Mouse (Mus musculus) heart, embryonic 14.5 days (tissue): ENCODE data around the gene Cep89. TPM values are rescaled to one million over a fixed set of nuclear protein-coding genes. Genes with fewer than 3 reads are reported as not detected.
A peak's percentile ranks its signal among the peaks of the same experiment; 100 is the strongest.

Experiments used
- ATAC-seq: fragments of 200-750 bp; cut with Nextera tagmentation; 2 replicates; pipeline ENCODE4 v1.8.0; 2017; ENCODE audit warnings: low read depth, moderate TSS enrichment; ENCODE audit not compliant: insufficient number of reproducible peaks, insufficient read depth, low FRiP score
- H3K27ac ChIP-seq, 2 experiments: fragments of 200-500 bp in 1 of 2; fragments of 300-500 bp in 1 of 2; sonication (generic) in 1 of 2; replicated peaks in 1 of 2; 2 replicates each; pipeline ENCODE4 v1.5.1; 2012 to 2014; ENCODE audit warnings: low read depth in 2 of 2, low read length in 2 of 2, control low read depth in 1 of 2, mild to moderate bottlenecking in 1 of 2, mixed read lengths in 1 of 2; ENCODE audit not compliant: control insufficient read depth in 1 of 2, insufficient read depth in 1 of 2
- H3K27me3 ChIP-seq: fragments of 300-500 bp; sonication (generic); 2 replicates; pipeline ENCODE4 v1.6.1; 2014; ENCODE audit warnings: mild to moderate bottlenecking, low read length, control low read depth; ENCODE audit not compliant: control insufficient read depth, insufficient read depth
- H3K36me3 ChIP-seq: fragments of 300-500 bp; sonication (generic); 2 replicates; pipeline ENCODE4 v1.6.1; 2014; ENCODE audit warnings: mild to moderate bottlenecking, control low read depth, low read length, mixed read lengths; ENCODE audit not compliant: control insufficient read depth, insufficient read depth
- H3K4me1 ChIP-seq, 2 experiments: fragments of 200-500 bp in 1 of 2; fragments of 300-500 bp in 1 of 2; sonication (generic) in 1 of 2; 2 replicates each; pipeline ENCODE4 v1.6.1; 2012 to 2014; ENCODE audit warnings: low read length in 2 of 2, control low read depth in 1 of 2, mixed read lengths in 1 of 2; ENCODE audit not compliant: control insufficient read depth in 2 of 2, insufficient read depth in 2 of 2
- H3K4me2 ChIP-seq: fragments of 300-500 bp; sonication (generic); 2 replicates; pipeline ENCODE4 v1.6.1; 2014; ENCODE audit warnings: mild to moderate bottlenecking, low read length
- H3K4me3 ChIP-seq, 2 experiments: fragments of 200-500 bp in 1 of 2; fragments of 300-500 bp in 1 of 2; sonication (generic) in 1 of 2; 2 replicates each; pipeline ENCODE4 v1.5.1; 2012 to 2014; ENCODE audit warnings: low read length in 2 of 2, mild to moderate bottlenecking in 2 of 2, control low read depth in 1 of 2, low read depth in 1 of 2, moderate library complexity in 1 of 2; ENCODE audit not compliant: control insufficient read depth in 1 of 2, insufficient read depth in 1 of 2
- H3K9ac ChIP-seq: fragments of 300-500 bp; sonication (generic); 2 replicates; pipeline ENCODE4 v1.6.1; 2014; ENCODE audit warnings: mild to moderate bottlenecking, low read length
- H3K9me3 ChIP-seq: fragments of 300-500 bp; sonication (generic); 2 replicates; pipeline ENCODE4 v1.6.1; 2016; ENCODE audit warnings: low read length, control low read depth; ENCODE audit not compliant: control insufficient read depth
- WGBS: fragments of 180-500 bp; shearing (Covaris S2); extraction: QIAGEN DNeasy Blood & Tissue Kit; methylation state at CpG from one replicate; pipeline ENCODE4 v1.1.7; 2014; 5-methylcytosine and 5-hydroxymethylcytosine counted together
- polyA plus RNA-seq: library from polyadenylated mRNA; unstranded; fragments of >200 nt; fragmentation: Nextera tagmentation; extraction: Ambion mirVana; gene quantifications from 2 replicates; pipeline ENCODE4 v1.2.1, GENCODE M21; 2014

The Cep89 gene
- polyA plus RNA-seq, 1 experiment from 2014 or later: 34.0 TPM

DNA sequence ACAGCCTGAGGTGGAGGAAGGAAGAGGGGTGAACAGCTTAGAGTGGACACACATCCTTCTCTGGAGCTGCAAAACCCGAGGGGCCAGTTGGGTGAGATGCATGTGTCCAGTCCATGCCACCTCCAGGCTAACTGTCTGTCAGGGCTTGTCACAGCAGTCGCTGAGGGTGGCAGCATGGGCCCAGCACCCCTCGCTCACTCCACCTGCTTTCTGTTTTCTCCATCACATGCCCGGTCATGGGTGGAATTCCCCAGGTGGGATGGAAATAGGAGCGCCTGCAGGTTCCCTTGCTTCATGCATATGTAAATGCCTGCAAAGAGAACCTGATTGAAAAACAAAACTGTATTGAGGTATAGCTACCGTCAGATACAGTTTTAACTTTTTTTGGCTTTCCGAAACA lies 22.6 kb upstream of the Cep89 start:
- no peak for ATAC-seq
- H3K27me3 ChIP-seq: no peaks in the 10 kb centered on the region
- 86% methylated on average over 7 of the region's 7 CpGs for WGBS
- no peak overlapping the region for H3K4me3 ChIP-seq
- no peak overlapping the region for H3K27ac ChIP-seq
- H3K4me2 ChIP-seq: no peak overlapping the region
- no peaks in the 10 kb centered on the region for H3K36me3 ChIP-seq
- no peaks in the 10 kb centered on the region for H3K9me3 ChIP-seq
- H3K4me1 ChIP-seq: peaks cover 3 to 6% of the 10 kb centered on the region in 2 experiments; a peak in 3 of 4 replicates
- no peak overlapping the region for H3K9ac ChIP-seq

DNA sequence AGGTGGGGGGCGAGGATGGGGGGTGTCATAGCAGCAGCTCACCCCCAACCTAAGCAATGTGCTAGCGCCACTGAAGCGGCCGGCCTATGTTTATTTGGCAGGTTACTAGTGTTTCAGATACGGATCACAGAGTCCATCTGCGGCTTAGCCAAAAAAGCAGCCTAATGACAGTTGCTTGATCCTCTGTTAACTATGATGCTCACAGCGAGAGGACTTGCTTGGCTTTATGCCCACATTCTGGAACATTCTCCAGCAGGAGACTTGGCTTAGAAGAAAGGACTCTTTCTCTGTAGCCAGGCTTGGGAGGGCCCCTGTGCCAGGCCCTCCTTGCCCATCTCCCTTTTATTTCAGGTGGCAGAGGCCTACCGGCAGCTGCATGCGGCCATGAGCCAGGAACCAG lies 20.2 kb upstream of the Cep89 start:
- Histone ChIP-seq H3K9ac (no peak overlapping the region), H3K36me3 (no peaks in the 10 kb centered on the region), H3K9me3 (no peaks in the 10 kb centered on the region), H3K4me1 (peaks cover 16 to 19% of the 10 kb centered on the region in 2 experiments), H3K4me2 (no peak overlapping the region), H3K27me3 (no peaks in the 10 kb centered on the region), H3K27ac (no peak overlapping the region), H3K4me3 (no peak overlapping the region)
- 82% methylated on average over 9 of the region's 9 CpGs for WGBS
- ATAC-seq: no peak

DNA sequence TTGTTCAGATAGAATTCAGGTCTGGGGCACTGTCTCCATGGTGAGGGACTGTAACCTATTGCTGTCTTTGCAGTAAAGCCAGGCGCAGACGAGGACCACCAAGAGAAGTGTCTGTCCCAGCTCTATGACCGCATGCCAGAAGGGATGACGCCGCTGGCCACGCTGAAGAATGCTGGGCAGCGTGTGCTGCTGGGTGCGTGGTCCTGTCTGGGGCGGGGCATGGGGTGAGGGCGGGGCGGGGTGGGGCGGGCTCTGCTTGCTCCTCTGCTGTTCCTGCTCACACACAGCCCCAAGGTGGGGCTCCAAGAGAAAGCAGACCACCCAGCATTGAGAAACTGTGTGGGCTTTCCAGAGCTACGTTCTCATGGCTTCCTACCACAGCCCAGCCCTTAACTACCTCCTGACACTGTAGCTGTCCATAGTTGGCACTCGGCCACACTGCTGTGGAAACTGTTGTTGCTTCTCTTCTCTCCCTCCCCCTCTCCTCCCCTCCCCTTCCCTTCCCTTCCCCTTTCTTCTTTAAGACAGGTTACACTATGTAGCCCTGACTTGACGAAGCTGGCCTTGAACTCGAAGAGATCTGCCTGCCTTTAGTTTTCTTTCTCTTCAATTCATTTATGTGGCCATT lies 17.2 kb upstream of the Cep89 start:
- no peaks in the 10 kb centered on the region for H3K36me3 ChIP-seq
- H3K27ac ChIP-seq: 0 out of 4 replicates have a peak overlapping the region, but pooled peaks of 1 of the 2 experiments have one; percentile 34
- ATAC-seq: no peak
- peaks cover 13 to 16% of the 10 kb centered on the region in 2 experiments for H3K4me1 ChIP-seq
- peak overlapping the region; percentile 50 for H3K4me2 ChIP-seq
- H3K4me3 ChIP-seq: no peak overlapping the region
- no peaks in the 10 kb centered on the region for H3K9me3 ChIP-seq
- no peak overlapping the region for H3K9ac ChIP-seq
- no peaks in the 10 kb centered on the region for H3K27me3 ChIP-seq
- WGBS: 20% methylated on average over 16 of the region's 16 CpGs

DNA sequence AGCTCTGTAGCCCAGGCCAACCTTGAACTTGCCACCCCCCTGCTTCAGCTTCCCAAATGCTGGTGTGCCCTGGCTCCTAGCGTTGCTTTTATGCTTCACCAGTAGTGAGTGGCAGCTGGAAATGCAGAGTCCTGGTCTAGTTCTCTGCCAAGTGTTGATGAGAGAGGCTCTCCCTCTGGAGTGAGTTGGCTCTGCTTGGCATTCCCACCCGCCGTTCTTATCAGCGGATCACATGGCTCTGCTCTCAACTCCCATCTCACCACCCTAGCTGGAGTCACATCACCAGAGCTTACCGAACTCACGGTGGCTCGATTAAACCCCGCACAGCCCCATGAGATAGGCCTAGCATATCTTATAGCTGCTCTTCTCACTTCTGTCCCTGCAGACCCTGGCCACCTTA lies 16.5 kb upstream of the Cep89 start:
- peak overlapping the region; percentile 34 to 62; a peak in 3 of 4 replicates for H3K27ac ChIP-seq
- H3K9me3 ChIP-seq: no peaks in the 10 kb centered on the region
- no peaks in the 10 kb centered on the region for H3K36me3 ChIP-seq
- peak; percentile 61 for ATAC-seq
- H3K9ac ChIP-seq: no peak overlapping the region
- WGBS: 16% methylated on average over 8 of the region's 8 CpGs
- H3K4me1 ChIP-seq: peaks cover 13 to 16% of the 10 kb centered on the region in 2 experiments
- no peaks in the 10 kb centered on the region for H3K27me3 ChIP-seq
- no peak overlapping the region for H3K4me3 ChIP-seq
- H3K4me2 ChIP-seq: no peak overlapping the region

DNA sequence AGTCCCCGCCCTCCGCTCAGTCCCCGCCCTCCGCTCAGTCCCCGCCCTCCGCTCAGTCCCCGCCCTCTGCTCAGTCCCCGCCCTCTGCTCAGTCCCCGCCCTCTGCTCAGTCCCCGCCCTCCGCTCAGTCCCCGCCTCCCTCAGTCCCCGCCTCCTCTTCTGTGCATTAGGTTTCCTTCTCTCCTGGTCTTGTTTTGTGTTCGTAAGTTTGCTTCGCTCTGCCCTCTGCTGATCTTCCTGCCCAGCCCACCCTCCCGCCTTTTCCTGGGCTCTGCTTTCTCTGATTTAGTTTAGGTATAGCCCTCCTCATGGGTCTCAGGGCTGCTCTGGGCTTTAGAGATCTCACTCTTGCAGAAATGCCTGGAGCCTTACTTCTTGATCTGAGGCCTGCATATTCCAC lies 15.0 kb upstream of the Cep89 start:
- WGBS: 46% methylated on average over 15 of the region's 16 CpGs
- Histone ChIP-seq H3K4me3 (no peak overlapping the region), H3K4me2 (no peak overlapping the region), H3K36me3 (no peaks in the 10 kb centered on the region), H3K4me1 (peaks cover 13 to 21% of the 10 kb centered on the region in 2 experiments), H3K9ac (no peak overlapping the region), H3K9me3 (no peaks in the 10 kb centered on the region), H3K27ac (no peak overlapping the region), H3K27me3 (no peaks in the 10 kb centered on the region)
- ATAC-seq: no peak

DNA sequence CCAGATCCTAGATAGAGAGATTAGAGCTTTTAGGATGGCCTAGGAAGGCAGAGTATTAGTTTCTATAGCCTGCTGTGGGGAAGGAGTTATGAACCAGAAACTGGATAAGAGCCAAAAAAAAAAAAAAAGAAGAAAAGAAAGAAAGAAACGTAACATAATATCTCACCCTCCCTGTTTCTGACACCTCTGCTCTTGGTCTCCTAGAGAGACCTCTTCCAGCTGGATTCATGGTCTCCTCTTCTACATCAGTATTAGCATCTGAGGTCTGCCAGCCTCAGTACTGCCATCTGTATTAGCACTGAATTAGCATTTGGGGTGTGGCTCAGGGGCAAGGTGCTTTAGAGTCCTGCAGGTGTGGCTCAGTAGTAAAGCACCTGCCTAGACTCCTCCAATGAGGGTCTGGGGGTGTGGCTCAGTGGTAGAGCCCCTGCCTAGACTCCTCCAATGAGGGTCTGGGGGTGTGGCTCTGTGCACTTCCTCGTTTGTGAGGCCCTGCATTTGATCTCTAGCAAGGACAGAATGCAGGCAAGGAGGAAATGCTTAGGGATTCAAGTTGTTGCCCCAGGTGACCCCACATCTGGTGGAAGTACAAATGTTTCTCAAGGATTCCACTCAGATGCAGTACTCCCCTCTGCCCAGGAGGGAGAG lies 14.0 kb upstream of the Cep89 start:
- Histone ChIP-seq H3K9me3 (no peaks in the 10 kb centered on the region), H3K27ac (no peak overlapping the region), H3K9ac (no peak overlapping the region), H3K4me2 (no peak overlapping the region), H3K27me3 (no peaks in the 10 kb centered on the region), H3K4me1 (peaks cover 18 to 25% of the 10 kb centered on the region in 2 experiments), H3K4me3 (no peak overlapping the region), H3K36me3 (no peaks in the 10 kb centered on the region)
- 50% methylated on average over 2 of the region's 2 CpGs for WGBS
- no peak for ATAC-seq

DNA sequence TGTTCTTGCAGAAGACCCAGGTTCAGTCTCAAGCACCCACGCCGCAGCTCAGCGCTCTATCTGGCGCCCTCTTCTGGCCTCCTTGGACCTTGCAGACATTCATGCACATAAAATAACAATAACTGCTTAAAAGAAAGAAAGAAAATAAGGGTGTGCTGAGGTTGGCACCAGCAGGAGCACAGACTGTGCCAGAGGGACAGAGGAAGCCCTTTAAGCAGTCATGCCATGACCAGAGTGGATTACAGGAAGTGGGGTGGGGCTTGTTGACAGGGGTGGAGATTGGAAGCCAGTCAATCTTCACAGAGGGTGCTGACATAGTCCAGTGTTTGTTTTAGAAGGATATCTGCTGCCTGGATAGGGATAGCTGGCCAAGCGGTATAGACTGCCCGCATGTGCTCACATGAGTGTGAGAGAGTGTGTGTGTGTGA lies 10.3 kb upstream of the Cep89 start:
- Histone ChIP-seq H3K4me2 (no peak overlapping the region), H3K4me1 (peaks cover 5 to 9% of the 10 kb centered on the region in 2 experiments; a peak in 2 of 4 replicates), H3K36me3 (peaks cover under 1% of the 10 kb centered on the region; the same call in 1 of the 2 replicates), H3K9me3 (no peaks in the 10 kb centered on the region), H3K9ac (no peak overlapping the region), H3K4me3 (no peak overlapping the region), H3K27ac (peak overlapping the region in 1 of 2 experiments; percentile 50; a peak in 2 of 4 replicates), H3K27me3 (no peaks in the 10 kb centered on the region)
- WGBS: 58% methylated on average over 6 of the region's 6 CpGs
- peak; percentile 73 for ATAC-seq
